Mouse (Mus musculus): ENCODE measurements around the gene Tas2r125.
"Not testable (repeated sequence)": the region's sequence is repeated elsewhere in the genome, so short reads cannot be mapped to it uniquely, and the experiment has no call there.

DNA sequence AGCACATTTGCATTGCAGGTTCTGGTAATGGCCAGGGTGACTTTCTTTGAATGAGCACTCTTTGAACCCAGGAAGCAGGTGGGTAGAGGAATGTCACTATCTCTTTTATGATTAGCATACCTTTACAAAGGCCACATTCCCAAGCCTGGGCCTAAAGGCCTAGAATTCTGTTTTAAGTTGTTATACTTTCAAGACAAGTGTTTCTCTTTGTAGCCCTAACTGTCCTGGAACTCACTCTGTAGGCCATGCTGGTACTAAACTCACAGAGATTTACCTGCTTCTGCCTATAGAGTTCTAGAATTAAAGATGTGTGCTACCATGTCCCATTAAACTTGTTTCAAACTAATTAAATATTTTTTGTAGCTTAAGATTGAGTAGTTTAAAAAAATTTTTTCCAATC lies 31.9 kb downstream of the Tas2r125 start:
- not testable (repeated sequence) for TF ChIP-seq CTCF (IDR thresholded peaks at IDR 0.05; ENCODE audit: control insufficient read depth, insufficient read depth, insufficient read length); MYOG (IDR thresholded peaks at IDR 0.05; ENCODE audit: control insufficient read depth, extremely low read depth, insufficient read length); USF1 (IDR thresholded peaks at IDR 0.05; ENCODE audit: low read depth)
